ENCODE assay signal across 14 mouse cellular contexts in the genomic region with DNA sequence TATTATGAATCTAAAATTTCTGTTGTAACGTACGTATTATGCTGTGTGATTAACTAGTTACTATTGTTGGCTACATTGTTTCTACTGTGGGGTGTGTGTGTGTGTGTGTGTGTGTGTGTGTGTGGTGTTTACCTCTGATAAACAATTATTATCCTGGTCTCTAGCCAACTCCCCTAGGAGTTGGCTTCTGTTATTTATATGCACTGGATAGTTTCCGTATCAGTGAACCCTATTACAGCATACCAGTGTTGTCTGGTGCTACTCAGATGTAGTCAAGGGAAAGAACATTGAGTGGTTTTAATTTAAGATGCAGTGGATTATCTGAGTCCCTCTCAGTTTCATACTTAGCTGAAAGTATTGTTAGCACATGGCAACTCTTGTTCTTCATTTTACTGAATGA.
DNase-seq lines count a peak whose midpoint lies in the region; ATAC-seq and TF ChIP-seq lines count a peak whose summit lies in the region.
"Had no signal": no experiment of that assay in that cellular context is flagged by ENCODE, and none has a peak within 500 bp of the region (broad histone marks: within the 10 kb centered on the region; RNA-seq: fewer than 3 reads in every experiment).

No protein-coding gene starts in this region.

- intact Hi-C loops in heart, postnatal 10 days (cut with DNase I): no loop called here

- no peak overlapping the region for H3K4me3 ChIP-seq in forebrain, embryonic 11.5 days (ENCODE audit: low read depth, low read length)
- H3K4me3 ChIP-seq in forebrain, embryonic 10.5 days: no peak overlapping the region
- H3K4me3 ChIP-seq in hindbrain, postnatal 0 days (ENCODE audit: low read length): no peak overlapping the region
- no peak overlapping the region for H3K4me3 ChIP-seq in hindbrain, embryonic 10.5 days
- no peak overlapping the region for H3K4me3 ChIP-seq in embryonic facial prominence, embryonic 14.5 days (ENCODE audit: low read depth, low read length)
- H3K4me3 ChIP-seq in kidney, embryonic 16.5 days (ENCODE audit: low read length): no peak overlapping the region

- WGBS in forebrain, embryonic 11.5 days: 76% methylated on average over 3 of the region's 3 CpGs
- 87% methylated on average over 3 of the region's 3 CpGs for WGBS in forebrain, embryonic 10.5 days
- WGBS in hindbrain, postnatal 0 days: 43% methylated on average over 3 of the region's 3 CpGs
- 87% methylated on average over 3 of the region's 3 CpGs for WGBS in hindbrain, embryonic 10.5 days
- WGBS in embryonic facial prominence, embryonic 14.5 days: 50% methylated on average over 3 of the region's 3 CpGs
- WGBS in kidney, embryonic 16.5 days: 72% methylated on average over 3 of the region's 3 CpGs

- DNase-seq in forebrain, embryonic 11.5 days (ENCODE audit: low spot score): no peak
- DNase-seq in forebrain, embryonic 10.5 days (ENCODE audit: extremely low spot score, low spot score): no peak
- peak; percentile 76 for DNase-seq in hindbrain, postnatal 0 days (ENCODE audit: low spot score)
- no peak for DNase-seq in hindbrain, embryonic 10.5 days (ENCODE audit: low spot score)
- peak; percentile 9 for DNase-seq in embryonic facial prominence, embryonic 14.5 days (ENCODE audit: low spot score)
- DNase-seq in heart, postnatal 10 days: peak; percentile 12 to 27
- no peak for DNase-seq in lung, postnatal 36 days
- DNase-seq: adrenal gland, adult 8-10 months; B cell, adult 2 months; kidney, adult 11 months; kidney, postnatal 36 days; liver had no signal

- H3K36me3 ChIP-seq in forebrain, embryonic 11.5 days (ENCODE audit: control insufficient read depth, insufficient read depth, low read length): no peaks in the 10 kb centered on the region
- H3K36me3 ChIP-seq in forebrain, embryonic 10.5 days (replicated peaks): no peaks in the 10 kb centered on the region
- H3K36me3 ChIP-seq in hindbrain, postnatal 0 days (ENCODE audit: insufficient read depth, low read length): no peaks in the 10 kb centered on the region
- no peaks in the 10 kb centered on the region for H3K36me3 ChIP-seq in hindbrain, embryonic 10.5 days
- H3K36me3 ChIP-seq in embryonic facial prominence, embryonic 14.5 days (ENCODE audit: control insufficient read depth, insufficient read depth, low read length): no peaks in the 10 kb centered on the region
- H3K36me3 ChIP-seq in kidney, embryonic 16.5 days (ENCODE audit: insufficient read depth, low read length): no peaks in the 10 kb centered on the region

- no peak for TF ChIP-seq CTCF in hindbrain, postnatal 0 days (IDR thresholded peaks at IDR 0.05; ENCODE audit: low read depth)

- no peak overlapping the region for H3K9ac ChIP-seq in forebrain, embryonic 11.5 days (ENCODE audit: low read length)
- H3K9ac ChIP-seq in hindbrain, postnatal 0 days (replicated peaks; ENCODE audit: low read length): no peak overlapping the region
- H3K9ac ChIP-seq in embryonic facial prominence, embryonic 14.5 days (ENCODE audit: low read depth, low read length): no peak overlapping the region
- no peak overlapping the region for H3K9ac ChIP-seq in kidney, embryonic 16.5 days (replicated peaks; ENCODE audit: low read length)
- H3K9ac ChIP-seq: lung, embryonic 14.5 days had no signal

- no peaks in the 10 kb centered on the region for H3K27me3 ChIP-seq in forebrain, embryonic 11.5 days (ENCODE audit: control insufficient read depth, insufficient read depth, low read length)
- no peaks in the 10 kb centered on the region for H3K27me3 ChIP-seq in forebrain, embryonic 10.5 days (ENCODE audit: poor library complexity, severe bottlenecking)
- no peaks in the 10 kb centered on the region for H3K27me3 ChIP-seq in hindbrain, postnatal 0 days (ENCODE audit: insufficient read depth, low read length)
- H3K27me3 ChIP-seq in hindbrain, embryonic 10.5 days (ENCODE audit: insufficient read depth, poor library complexity, severe bottlenecking): no peaks in the 10 kb centered on the region
- H3K27me3 ChIP-seq in embryonic facial prominence, embryonic 14.5 days (replicated peaks; ENCODE audit: control insufficient read depth, insufficient read depth, low read length): no peaks in the 10 kb centered on the region
- H3K27me3 ChIP-seq in kidney, embryonic 16.5 days (ENCODE audit: insufficient read depth, low read length): no peaks in the 10 kb centered on the region

- no peaks in the 10 kb centered on the region for H3K9me3 ChIP-seq in forebrain, embryonic 11.5 days (ENCODE audit: control insufficient read depth, low read length)
- H3K9me3 ChIP-seq in forebrain, embryonic 10.5 days: no peaks in the 10 kb centered on the region
- H3K9me3 ChIP-seq in hindbrain, postnatal 0 days (ENCODE audit: low read length): no peaks in the 10 kb centered on the region
- no peaks in the 10 kb centered on the region for H3K9me3 ChIP-seq in hindbrain, embryonic 10.5 days
- H3K9me3 ChIP-seq in embryonic facial prominence, embryonic 14.5 days (ENCODE audit: control insufficient read depth, low read length): no peaks in the 10 kb centered on the region
- H3K9me3 ChIP-seq in kidney, embryonic 16.5 days (ENCODE audit: low read length): no peaks in the 10 kb centered on the region

- 0 out of 2 replicates have a peak, but pooled peaks have one; percentile 30 for ATAC-seq in forebrain, embryonic 11.5 days (replicated peaks; ENCODE audit: low FRiP score)
- peak; percentile 87 for ATAC-seq in hindbrain, postnatal 0 days
- ATAC-seq in embryonic facial prominence, embryonic 14.5 days (ENCODE audit: low read depth): no peak
- no peak for ATAC-seq in kidney, embryonic 16.5 days (ENCODE audit: low FRiP score, low TSS enrichment)

- no peak overlapping the region for H3K27ac ChIP-seq in forebrain, embryonic 11.5 days (ENCODE audit: low read depth, low read length)
- H3K27ac ChIP-seq in forebrain, embryonic 10.5 days: no peak overlapping the region
- H3K27ac ChIP-seq in hindbrain, postnatal 0 days: no peak overlapping the region
- H3K27ac ChIP-seq in hindbrain, embryonic 10.5 days: no peak overlapping the region
- no peak overlapping the region for H3K27ac ChIP-seq in embryonic facial prominence, embryonic 14.5 days (replicated peaks; ENCODE audit: low read depth, low read length)
- H3K27ac ChIP-seq in kidney, embryonic 16.5 days (ENCODE audit: low read length): no peak overlapping the region

- no peak overlapping the region for H3K4me2 ChIP-seq in forebrain, embryonic 11.5 days (ENCODE audit: low read depth, low read length, severe bottlenecking)
- H3K4me2 ChIP-seq in hindbrain, postnatal 0 days (ENCODE audit: low read depth, low read length): no peak overlapping the region
- peak overlapping the region; percentile 5; the same call in 1 of the 2 replicates for H3K4me2 ChIP-seq in embryonic facial prominence, embryonic 14.5 days (ENCODE audit: low read depth, low read length)
- no peak overlapping the region for H3K4me2 ChIP-seq in kidney, embryonic 16.5 days (replicated peaks; ENCODE audit: low read depth, low read length)
- H3K4me2 ChIP-seq: lung, embryonic 14.5 days had no signal

- no peaks in the 10 kb centered on the region for H3K4me1 ChIP-seq in forebrain, embryonic 11.5 days (replicated peaks; ENCODE audit: control insufficient read depth, insufficient read depth, low read length)
- H3K4me1 ChIP-seq in forebrain, embryonic 10.5 days: no peaks in the 10 kb centered on the region
- H3K4me1 ChIP-seq in hindbrain, postnatal 0 days (ENCODE audit: insufficient read depth, low read length): no peaks in the 10 kb centered on the region
- H3K4me1 ChIP-seq in hindbrain, embryonic 10.5 days (replicated peaks): no peaks in the 10 kb centered on the region
- H3K4me1 ChIP-seq in embryonic facial prominence, embryonic 14.5 days (ENCODE audit: control insufficient read depth, insufficient read depth, low read length): no peaks in the 10 kb centered on the region; the same call in 1 of the 2 replicates
- H3K4me1 ChIP-seq in kidney, embryonic 16.5 days (ENCODE audit: insufficient read depth, low read length): no peaks in the 10 kb centered on the region

Comparison
In these comparisons a context has a peak if more than half of its experiments do, and no peak if none do; other contexts are left out.
1. DNase-seq: peak in hindbrain, postnatal 0 days (single experiment), embryonic facial prominence, embryonic 14.5 days (single experiment) and heart, postnatal 10 days (2 of 2); none in forebrain, embryonic 11.5 days (single experiment), forebrain, embryonic 10.5 days (single experiment), hindbrain, embryonic 10.5 days (single experiment) and lung, postnatal 36 days (single experiment).
2. ATAC-seq: peak in forebrain, embryonic 11.5 days (single experiment) and hindbrain, postnatal 0 days (single experiment); none in embryonic facial prominence, embryonic 14.5 days (single experiment) and kidney, embryonic 16.5 days (single experiment).